In the genomic region with DNA sequence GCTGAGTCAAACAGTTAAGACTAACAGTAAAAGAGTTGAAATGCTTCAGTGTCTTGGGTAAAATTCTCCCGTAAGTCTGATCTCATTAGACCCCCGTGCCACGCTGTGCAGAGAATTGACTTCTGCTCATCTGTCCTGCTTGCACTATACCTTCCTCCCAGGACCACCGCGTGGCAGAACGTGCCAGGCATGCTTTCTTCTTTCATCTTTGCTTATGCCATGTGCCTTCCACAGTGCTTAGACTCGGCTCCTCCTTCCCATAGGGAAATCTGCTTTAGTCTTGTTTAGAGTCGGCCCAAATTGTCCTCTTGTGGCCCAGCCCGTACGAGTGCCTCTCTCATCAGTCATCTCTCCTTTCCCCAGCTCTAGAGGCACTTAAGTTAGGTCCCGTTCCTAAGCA, we compare ENCODE assay signal across 17 mouse cellular contexts. TPM values are rescaled to one million over a fixed set of nuclear protein-coding genes. Genes with fewer than 3 reads are reported as not detected.
A peak's percentile ranks its signal among the peaks of the same experiment; 100 is the strongest.
DNase-seq lines count a peak whose midpoint lies in the region; ATAC-seq lines count a peak whose summit lies in the region.
"Had no signal": no experiment of that assay in that cellular context is flagged by ENCODE, and none has a peak within 500 bp of the region (broad histone marks: within the 10 kb centered on the region; RNA-seq: fewer than 3 reads in every experiment).

No protein-coding gene starts in this region.

- ATAC-seq in forebrain, embryonic 14.5 days = no peak
- no peak for ATAC-seq in liver, embryonic 13.5 days (ENCODE audit: low read depth)
- ATAC-seq in liver, embryonic 12.5 days = no peak
- ATAC-seq in midbrain, embryonic 13.5 days = no peak

- no peaks in the 10 kb centered on the region for H3K27me3 ChIP-seq in forebrain, embryonic 10.5 days (ENCODE audit: poor library complexity, severe bottlenecking)
- H3K27me3 ChIP-seq in forebrain, embryonic 14.5 days (replicated peaks; ENCODE audit: control insufficient read depth, insufficient read depth, low read length) = no peaks in the 10 kb centered on the region
- H3K27me3 ChIP-seq in liver, embryonic 13.5 days = no peaks in the 10 kb centered on the region
- H3K27me3 ChIP-seq in liver, embryonic 12.5 days (replicated peaks) = no peaks in the 10 kb centered on the region
- no peaks in the 10 kb centered on the region for H3K27me3 ChIP-seq in midbrain, embryonic 13.5 days
- H3K27me3 ChIP-seq in midbrain, embryonic 10.5 days (ENCODE audit: low read depth, poor library complexity, severe bottlenecking) = no peaks in the 10 kb centered on the region
- H3K27me3 ChIP-seq: hindbrain, embryonic 12.5 days had no signal

- H3K27ac ChIP-seq in forebrain, embryonic 10.5 days = no peak overlapping the region
- no peak overlapping the region for H3K27ac ChIP-seq in forebrain, embryonic 14.5 days (ENCODE audit: low read depth, low read length)
- no peak overlapping the region for H3K27ac ChIP-seq in liver, embryonic 13.5 days
- no peak overlapping the region for H3K27ac ChIP-seq in liver, embryonic 12.5 days
- H3K27ac ChIP-seq in midbrain, embryonic 13.5 days = no peak overlapping the region
- H3K27ac ChIP-seq in midbrain, embryonic 10.5 days (replicated peaks) = no peak overlapping the region
- H3K27ac ChIP-seq: gastrocnemius, adult 2 months; hindbrain, embryonic 12.5 days; liver, embryonic 14.5 days had no signal

- peaks cover 17% of the 10 kb centered on the region for H3K36me3 ChIP-seq in forebrain, embryonic 10.5 days (replicated peaks)
- H3K36me3 ChIP-seq in forebrain, embryonic 14.5 days (ENCODE audit: control insufficient read depth, insufficient read depth, low read length) = no peaks in the 10 kb centered on the region
- no peaks in the 10 kb centered on the region for H3K36me3 ChIP-seq in liver, embryonic 13.5 days
- H3K36me3 ChIP-seq in liver, embryonic 12.5 days = peaks cover 13% of the 10 kb centered on the region
- peaks cover 21% of the 10 kb centered on the region for H3K36me3 ChIP-seq in midbrain, embryonic 13.5 days
- peaks cover 14% of the 10 kb centered on the region for H3K36me3 ChIP-seq in midbrain, embryonic 10.5 days

- 84% methylated on average over 11 of the region's 11 CpGs for WGBS in forebrain, embryonic 10.5 days
- WGBS in forebrain, embryonic 14.5 days = 69% methylated on average over 11 of the region's 11 CpGs
- WGBS in liver, embryonic 13.5 days (ENCODE audit: insufficient replicate concordance) = 78% methylated on average over 11 of the region's 11 CpGs
- 77% methylated on average over 11 of the region's 11 CpGs for WGBS in liver, embryonic 12.5 days (ENCODE audit: insufficient replicate concordance)
- WGBS in midbrain, embryonic 13.5 days = 61% methylated on average over 11 of the region's 11 CpGs
- 72% methylated on average over 11 of the region's 11 CpGs for WGBS in midbrain, embryonic 10.5 days

- H3K4me1 ChIP-seq in forebrain, embryonic 10.5 days = peaks cover 26% of the 10 kb centered on the region
- H3K4me1 ChIP-seq in forebrain, embryonic 14.5 days (ENCODE audit: control insufficient read depth, insufficient read depth, low read length) = peaks cover 7% of the 10 kb centered on the region
- peaks cover 22% of the 10 kb centered on the region for H3K4me1 ChIP-seq in liver, embryonic 13.5 days (replicated peaks)
- peaks cover 20% of the 10 kb centered on the region for H3K4me1 ChIP-seq in liver, embryonic 12.5 days
- H3K4me1 ChIP-seq in midbrain, embryonic 13.5 days (replicated peaks) = peaks cover 22% of the 10 kb centered on the region
- peaks cover 33% of the 10 kb centered on the region for H3K4me1 ChIP-seq in midbrain, embryonic 10.5 days

- DNase-seq in forebrain, embryonic 10.5 days (ENCODE audit: extremely low spot score, low spot score) = no peak
- DNase-seq in forebrain, embryonic 14.5 days (ENCODE audit: low spot score) = no peak
- DNase-seq in liver, embryonic 13.5 days = no peak
- DNase-seq in midbrain, embryonic 10.5 days (ENCODE audit: low spot score) = no peak
- no peak for DNase-seq in urinary bladder, postnatal 36 days (ENCODE audit: low spot score in 2 of 2)
- DNase-seq: cerebellum, adult 9-11 months; gastrocnemius, adult 2 months; kidney, adult 2 months; kidney, postnatal 14 days; lung, postnatal 10 days; right cerebral cortex, postnatal 14 days; spleen, adult 18-20 months; thymus, postnatal 25 days had no signal

- H3K4me2 ChIP-seq in forebrain, embryonic 14.5 days (ENCODE audit: low read length) = no peak overlapping the region
- H3K4me2 ChIP-seq in liver, embryonic 13.5 days = peak overlapping the region; percentile 84; the same call in 1 of the 2 replicates
- H3K4me2 ChIP-seq in liver, embryonic 12.5 days = no peak overlapping the region
- peak overlapping the region; percentile 19 for H3K4me2 ChIP-seq in midbrain, embryonic 13.5 days (replicated peaks)

- H3K9ac ChIP-seq in forebrain, embryonic 14.5 days (ENCODE audit: low read length) = no peak overlapping the region
- H3K9ac ChIP-seq in liver, embryonic 13.5 days = no peak overlapping the region
- H3K9ac ChIP-seq in liver, embryonic 12.5 days = no peak overlapping the region
- no peak overlapping the region for H3K9ac ChIP-seq in midbrain, embryonic 13.5 days (replicated peaks)

- H3K4me3 ChIP-seq in forebrain, embryonic 10.5 days = peak overlapping the region; percentile 88; the same call in 1 of the 2 replicates
- H3K4me3 ChIP-seq in forebrain, embryonic 14.5 days (ENCODE audit: low read depth, low read length) = no peak overlapping the region
- peak overlapping the region; percentile 92; the same call in 1 of the 2 replicates for H3K4me3 ChIP-seq in liver, embryonic 13.5 days (replicated peaks)
- H3K4me3 ChIP-seq in liver, embryonic 12.5 days = no peak overlapping the region
- H3K4me3 ChIP-seq in midbrain, embryonic 13.5 days (replicated peaks) = 0 out of 2 replicates have a peak overlapping the region, but pooled peaks have one; percentile 4
- H3K4me3 ChIP-seq in midbrain, embryonic 10.5 days = no peak overlapping the region

- no peaks in the 10 kb centered on the region for H3K9me3 ChIP-seq in forebrain, embryonic 10.5 days
- no peaks in the 10 kb centered on the region for H3K9me3 ChIP-seq in forebrain, embryonic 14.5 days (replicated peaks; ENCODE audit: control insufficient read depth, low read length)
- H3K9me3 ChIP-seq in liver, embryonic 13.5 days (replicated peaks) = no peaks in the 10 kb centered on the region
- no peaks in the 10 kb centered on the region for H3K9me3 ChIP-seq in liver, embryonic 12.5 days (replicated peaks)
- no peaks in the 10 kb centered on the region for H3K9me3 ChIP-seq in midbrain, embryonic 13.5 days
- no peaks in the 10 kb centered on the region for H3K9me3 ChIP-seq in midbrain, embryonic 10.5 days (replicated peaks)
- H3K9me3 ChIP-seq: hindbrain, embryonic 12.5 days had no signal

RNA-seq across cellular contexts. Expression of gene Stx8, which starts 1.8 kb away (rescaled TPM):
- polyA plus RNA-seq in forebrain, embryonic 10.5 days (2016; fragmentation: Nextera tagmentation; extraction: Ambion mirVana) = 46.8 and 47.2 TPM in 2 replicates
- polyA plus RNA-seq in forebrain, embryonic 14.5 days (2014; fragmentation: Nextera tagmentation; extraction: Ambion mirVana) = 73.6 and 74.1 TPM in 2 replicates
- polyA plus RNA-seq in liver, embryonic 13.5 days (2015; fragmentation: Nextera tagmentation; extraction: Ambion mirVana) = 23.4 and 32.5 TPM in 2 replicates
- 33.8 and 34.9 TPM in 2 replicates for polyA plus RNA-seq in liver, embryonic 12.5 days (2016; fragmentation: Nextera tagmentation; extraction: Ambion mirVana)
- 67.4 and 69.2 TPM in 2 replicates for polyA plus RNA-seq in midbrain, embryonic 13.5 days (2015; fragmentation: Nextera tagmentation; extraction: Ambion mirVana)
- 47.0 and 47.8 TPM in 2 replicates for polyA plus RNA-seq in midbrain, embryonic 10.5 days (2016; fragmentation: Nextera tagmentation; extraction: Ambion mirVana)

RNA-seq across cellular contexts. Expression of gene Cfap52, which starts 2.4 kb away (rescaled TPM):
- 0.57 and 0.74 TPM in 2 replicates for polyA plus RNA-seq in forebrain, embryonic 10.5 days (2016; fragmentation: Nextera tagmentation; extraction: Ambion mirVana)
- polyA plus RNA-seq in forebrain, embryonic 14.5 days (2014; fragmentation: Nextera tagmentation; extraction: Ambion mirVana) = 2.3 and 3.2 TPM in 2 replicates
- polyA plus RNA-seq in liver, embryonic 13.5 days (2015; fragmentation: Nextera tagmentation; extraction: Ambion mirVana) = not detected in 2 replicates
- not detected in 2 replicates for polyA plus RNA-seq in liver, embryonic 12.5 days (2016; fragmentation: Nextera tagmentation; extraction: Ambion mirVana)
- polyA plus RNA-seq in midbrain, embryonic 13.5 days (2015; fragmentation: Nextera tagmentation; extraction: Ambion mirVana) = 1.4 and 2.2 TPM in 2 replicates
- 0.56 and 0.78 TPM in 2 replicates for polyA plus RNA-seq in midbrain, embryonic 10.5 days (2016; fragmentation: Nextera tagmentation; extraction: Ambion mirVana)

RNA-seq across cellular contexts. Expression of gene Usp43, which starts 45.9 kb away (rescaled TPM):
- polyA plus RNA-seq in forebrain, embryonic 10.5 days (2016; fragmentation: Nextera tagmentation; extraction: Ambion mirVana) = 0.71 and 0.78 TPM in 2 replicates
- 0.61 and 1.1 TPM in 2 replicates for polyA plus RNA-seq in forebrain, embryonic 14.5 days (2014; fragmentation: Nextera tagmentation; extraction: Ambion mirVana)
- 0.02 TPM in 1 of 2 replicates, not detected in the other for polyA plus RNA-seq in liver, embryonic 13.5 days (2015; fragmentation: Nextera tagmentation; extraction: Ambion mirVana)
- 0.07 and 0.11 TPM in 2 replicates for polyA plus RNA-seq in liver, embryonic 12.5 days (2016; fragmentation: Nextera tagmentation; extraction: Ambion mirVana)
- polyA plus RNA-seq in midbrain, embryonic 13.5 days (2015; fragmentation: Nextera tagmentation; extraction: Ambion mirVana) = 0.13 and 0.23 TPM in 2 replicates
- 0.62 and 1.3 TPM in 2 replicates for polyA plus RNA-seq in midbrain, embryonic 10.5 days (2016; fragmentation: Nextera tagmentation; extraction: Ambion mirVana)

Comparison
In these comparisons a context has a peak if more than half of its experiments do, and no peak if none do; other contexts are left out.
1. H3K4me3 ChIP-seq: peak in forebrain, embryonic 10.5 days (single experiment), liver, embryonic 13.5 days (single experiment) and midbrain, embryonic 13.5 days (single experiment); none in forebrain, embryonic 14.5 days (single experiment), liver, embryonic 12.5 days (single experiment) and midbrain, embryonic 10.5 days (single experiment).
2. H3K4me2 ChIP-seq: peak in liver, embryonic 13.5 days (single experiment) and midbrain, embryonic 13.5 days (single experiment); none in forebrain, embryonic 14.5 days (single experiment) and liver, embryonic 12.5 days (single experiment).